Mouse (Mus musculus) layer of hippocampus, postnatal 25 days (tissue): ENCODE results near the gene Usp34. TPM values are rescaled to one million over a fixed set of nuclear protein-coding genes. Genes with fewer than 3 reads are reported as not detected.
"Not testable (repeated sequence)": the region's sequence is repeated elsewhere in the genome, so short reads cannot be mapped to it uniquely, and the experiment has no call there.

Experiments
- DNase-seq, 2 experiments: peaks; one replicate each; pipeline ENCODE4 v3.0.0; 2022; ENCODE audit warnings: mixed read lengths in 2 of 2, low spot score in 1 of 2; ENCODE audit errors: extremely low spot score in 1 of 2
- total RNA-seq, 2 experiments: library from RNA; stranded (reverse); gene quantifications; 2 replicates each; pipeline ENCODE4 v1.2.3; 2021

Usp34 gene
- total RNA-seq, 2 experiments from 2014 or later = 82.1 to 97.4 TPM

GRCm38 (mm10) chr11:23335160-23335559, 28.5 kb downstream of the Usp34 start:
- DNase-seq = no peak

GRCm38 (mm10) chr11:23357226-23357625, 50.5 kb downstream of the Usp34 start:
- DNase-seq = not testable (repeated sequence)

- DNase-seq = not testable (repeated sequence)
Measured at GRCm38 (mm10) chr11:23359687-23360235, 53.1 kb downstream of the Usp34 start.

GRCm38 (mm10) chr11:23362305-23362704, 55.6 kb downstream of the Usp34 start:
- DNase-seq = no peak

GRCm38 (mm10) chr11:23364348-23364747, 57.7 kb downstream of the Usp34 start:
- no peak for DNase-seq

GRCm38 (mm10) chr11:23372032-23372431, 65.3 kb downstream of the Usp34 start:
- no peak for DNase-seq

GRCm38 (mm10) chr11:23372490-23372889, 65.8 kb downstream of the Usp34 start:
- no peak for DNase-seq

- no peak for DNase-seq
Measured at GRCm38 (mm10) chr11:23380055-23380454, 73.4 kb downstream of the Usp34 start.

- no peak for DNase-seq
Measured at GRCm38 (mm10) chr11:23380595-23380994, 73.9 kb downstream of the Usp34 start.

- no peak for DNase-seq
Measured at GRCm38 (mm10) chr11:23382787-23383186, 76.1 kb downstream of the Usp34 start.

GRCm38 (mm10) chr11:23389649-23390048, 83.0 kb downstream of the Usp34 start:
- no peak for DNase-seq

GRCm38 (mm10) chr11:23392567-23392966, 85.9 kb downstream of the Usp34 start:
- no peak for DNase-seq

- DNase-seq = no peak
Measured at GRCm38 (mm10) chr11:23396608-23397007, 89.9 kb downstream of the Usp34 start.

GRCm38 (mm10) chr11:23400978-23401776, 94.5 kb downstream of the Usp34 start:
- no peak for DNase-seq

- no peak for DNase-seq
Measured at GRCm38 (mm10) chr11:23428301-23428700, 121.6 kb downstream of the Usp34 start.

- DNase-seq = no peak
Measured at GRCm38 (mm10) chr11:23430013-23430412, 123.3 kb downstream of the Usp34 start.

- DNase-seq = no peak
Measured at GRCm38 (mm10) chr11:23436076-23436475, 129.4 kb downstream of the Usp34 start.

GRCm38 (mm10) chr11:23465862-23466261, 159.2 kb downstream of the Usp34 start:
- DNase-seq = not testable (repeated sequence)

- DNase-seq = no peak
Measured at GRCm38 (mm10) chr11:23489955-23490354, 183.3 kb downstream of the Usp34 start.

- no peak for DNase-seq
Measured at GRCm38 (mm10) chr11:23492048-23492790, 185.5 kb downstream of the Usp34 start.

GRCm38 (mm10) chr11:23495231-23495630, 188.5 kb downstream of the Usp34 start:
- no peak for DNase-seq
